Mouse (Mus musculus) gastrocnemius, postnatal 25 days (tissue): ENCODE results near the gene Tmod3. TPM values are rescaled to one million over a fixed set of nuclear protein-coding genes. Genes with fewer than 3 reads are reported as not detected.
"Not testable (repeated sequence)": the region's sequence is repeated elsewhere in the genome, so short reads cannot be mapped to it uniquely, and the experiment has no call there.

ENCODE experiments used
- DNase-seq: peaks from one replicate; pipeline ENCODE4 v3.0.0; 2022
- total RNA-seq, 2 experiments: library from RNA; stranded (reverse); gene quantifications; 1 replicate in 1 of 2; 2 replicates in 1 of 2; pipeline ENCODE4 v1.2.3; 2021

Tmod3 gene
- total RNA-seq, 2 experiments from 2014 or later = 19.7 to 25.8 TPM

DNA sequence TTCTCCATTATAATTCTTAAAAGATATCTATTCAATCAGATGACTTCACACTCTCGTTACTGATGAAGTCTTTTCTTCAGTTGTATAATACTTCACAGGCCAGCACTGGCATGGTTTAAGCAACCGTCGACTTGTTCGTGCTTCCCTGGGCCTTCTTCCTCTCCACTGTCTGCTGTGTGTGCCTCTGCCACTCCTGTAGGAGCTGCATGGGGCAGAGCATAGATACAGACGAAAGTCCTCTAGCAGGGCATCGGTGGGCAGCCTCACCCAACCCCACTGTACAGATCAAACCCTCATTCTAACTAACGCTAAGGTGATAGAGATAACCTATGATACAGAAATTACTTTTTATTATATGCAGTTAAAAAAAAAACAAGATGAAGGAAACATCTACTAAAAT is 60.9 kb downstream of the Tmod3 start:
- no peak for DNase-seq

DNA sequence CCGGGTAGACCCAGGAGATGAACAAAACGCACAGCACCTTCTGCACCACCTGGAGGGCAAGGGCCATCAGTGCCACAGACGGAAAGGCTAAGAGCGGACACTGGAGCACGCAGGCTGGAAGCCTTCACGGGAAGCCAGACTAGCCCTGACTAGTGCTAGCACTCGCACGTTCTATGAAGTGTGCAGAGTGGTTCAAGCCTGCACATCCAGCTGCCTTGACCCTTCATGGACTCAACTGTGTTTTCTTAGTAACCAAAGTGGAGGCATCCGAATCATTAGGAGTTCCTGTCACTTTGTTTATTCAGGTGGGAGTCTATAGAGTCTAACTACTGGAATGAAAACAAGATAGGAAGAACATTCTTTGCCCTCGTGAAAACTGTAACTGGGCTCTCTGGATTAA is 63.5 kb downstream of the Tmod3 start:
- DNase-seq = no peak

DNA sequence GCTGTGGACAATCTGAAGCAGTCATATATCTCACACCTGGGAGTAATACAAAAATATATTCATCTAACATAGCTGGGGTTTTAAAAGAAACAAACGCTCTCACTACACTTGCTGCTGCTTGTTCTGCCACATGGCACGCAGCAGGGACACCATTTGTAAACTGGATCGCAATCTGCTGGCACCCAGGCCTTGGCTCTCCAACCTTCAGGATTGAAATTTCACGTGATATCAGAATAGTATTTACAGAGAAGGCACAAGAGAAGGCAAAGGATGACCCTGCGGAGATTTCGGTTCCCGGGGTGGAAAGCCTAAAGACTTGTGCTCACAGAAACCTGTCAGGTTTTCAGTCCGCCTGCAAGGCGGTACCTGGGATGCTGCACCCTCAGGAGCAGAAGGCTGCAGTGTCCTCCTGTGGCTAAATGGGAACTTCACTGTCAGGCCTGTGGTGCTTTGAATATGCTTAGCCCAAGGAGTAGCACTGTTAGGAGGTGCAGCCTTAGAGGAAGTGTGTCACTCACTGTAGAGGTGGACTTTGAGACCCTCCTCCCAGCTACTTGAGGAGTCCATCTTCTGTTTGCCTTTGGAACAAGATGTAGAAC is 65.0 kb downstream of the Tmod3 start:
- DNase-seq = no peak

GRCm38 (mm10) chr9:75488255-75488654 is 71.2 kb downstream of the Tmod3 start:
- not testable (repeated sequence) for DNase-seq

DNA sequence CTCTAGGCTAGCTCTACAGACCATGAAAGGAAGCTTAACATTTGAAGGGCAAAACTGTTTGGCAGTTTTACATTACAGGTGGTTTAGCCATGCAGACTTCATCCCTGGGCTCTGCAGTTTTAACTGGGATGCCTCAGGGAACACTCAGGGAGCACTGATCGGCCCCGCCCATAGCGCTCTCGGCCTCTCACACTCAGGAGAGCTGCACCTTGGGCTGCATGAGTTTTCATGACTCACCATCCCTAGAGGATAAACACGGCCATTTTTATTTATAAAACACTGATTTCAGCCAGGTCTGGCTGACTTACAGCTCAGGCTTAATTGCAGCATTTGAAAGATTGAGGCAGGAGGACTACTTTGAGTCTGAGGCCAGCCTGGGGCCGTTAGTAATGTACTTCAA is 74.2 kb downstream of the Tmod3 start:
- DNase-seq = no peak

DNA sequence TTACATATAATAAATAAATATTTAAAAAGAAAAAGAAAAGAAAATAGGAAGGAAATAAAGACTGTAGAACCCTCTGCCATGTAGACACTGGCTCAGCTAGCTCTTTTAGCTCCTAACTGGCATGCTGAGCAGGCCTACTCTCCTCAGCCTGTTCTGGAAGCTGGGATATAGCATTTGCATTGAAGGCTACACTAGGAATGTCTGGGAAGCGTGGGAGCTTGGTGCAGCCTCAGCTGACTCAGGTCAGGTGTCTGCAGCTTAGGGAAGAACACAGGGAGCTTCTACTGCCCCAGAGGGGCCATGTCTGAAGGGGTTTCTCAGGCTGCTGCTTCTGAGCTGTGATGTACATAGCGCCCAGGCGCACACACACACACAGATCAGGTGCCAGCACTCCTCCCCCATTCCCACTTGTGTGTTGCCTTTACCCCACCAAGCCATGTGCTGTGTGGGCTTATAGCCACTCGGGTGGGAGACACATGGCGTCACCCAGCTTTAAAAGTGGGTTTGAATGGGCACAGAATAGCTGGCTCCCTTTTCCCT is 78.9 kb downstream of the Tmod3 start:
- no peak for DNase-seq

GRCm38 (mm10) chr9:75479106-75479725 is 80.2 kb downstream of the Tmod3 start:
- no peak for DNase-seq

GRCm38 (mm10) chr9:75477212-75477611 is 82.2 kb downstream of the Tmod3 start:
- DNase-seq = no peak

GRCm38 (mm10) chr9:75468297-75468696 is 91.2 kb downstream of the Tmod3 start:
- DNase-seq = no peak

DNA sequence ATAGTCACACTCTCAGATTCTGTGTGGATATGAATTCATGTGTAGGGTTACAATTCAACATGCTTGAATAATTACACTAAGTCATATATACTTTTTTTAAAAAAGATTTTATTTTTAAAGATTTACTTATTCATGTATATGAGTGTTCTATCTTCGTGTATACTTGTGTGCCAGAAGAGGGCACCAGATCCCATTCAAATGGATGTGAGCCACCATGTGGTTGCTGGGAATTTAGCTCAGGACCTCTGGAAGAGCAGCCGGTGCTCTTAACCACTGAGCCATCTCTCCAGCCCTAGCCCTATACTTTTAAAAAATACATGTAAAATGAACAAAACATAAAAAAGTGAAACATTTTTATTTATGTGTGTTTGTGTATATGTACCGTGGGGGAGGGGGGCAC is 91.9 kb downstream of the Tmod3 start:
- no peak for DNase-seq

- DNase-seq = no peak
Measured at GRCm38 (mm10) chr9:75466641-75467040, 92.8 kb downstream of the Tmod3 start.

GRCm38 (mm10) chr9:75465856-75466255 is 93.6 kb downstream of the Tmod3 start:
- no peak for DNase-seq

DNA sequence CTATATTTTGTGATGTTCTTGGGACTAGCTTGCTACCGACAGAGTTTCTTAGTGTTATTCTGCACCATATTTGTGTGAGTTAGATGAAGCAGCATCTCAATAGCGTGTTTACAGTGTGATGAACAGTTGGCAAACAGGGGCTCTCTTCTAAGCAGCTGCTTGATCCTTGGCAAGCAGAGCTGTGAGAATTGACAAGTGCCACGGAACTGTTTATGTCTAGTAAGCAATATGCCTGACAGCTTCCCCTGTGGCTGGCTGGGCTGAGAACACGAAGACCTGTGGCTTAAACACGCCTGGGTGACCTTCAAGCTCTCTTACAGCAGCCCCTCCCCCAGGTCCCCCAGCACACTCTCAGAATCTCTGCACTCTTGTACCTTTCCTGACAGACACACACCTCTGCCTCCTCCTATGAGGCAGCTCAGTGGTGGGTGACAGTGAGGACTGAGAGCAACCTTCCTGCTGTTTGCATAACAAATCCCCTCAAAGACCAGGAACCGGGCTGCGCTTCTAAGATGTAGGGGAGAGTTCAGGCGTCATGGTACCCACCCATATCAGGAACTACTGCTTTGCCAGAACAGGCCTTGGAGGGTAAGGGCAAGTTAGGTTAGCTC is 96.3 kb downstream of the Tmod3 start:
- DNase-seq = no peak

- no peak for DNase-seq
Measured at GRCm38 (mm10) chr9:75455684-75456083, 103.8 kb downstream of the Tmod3 start.

- no peak for DNase-seq
Measured at GRCm38 (mm10) chr9:75453994-75454393, 105.5 kb downstream of the Tmod3 start.

DNA sequence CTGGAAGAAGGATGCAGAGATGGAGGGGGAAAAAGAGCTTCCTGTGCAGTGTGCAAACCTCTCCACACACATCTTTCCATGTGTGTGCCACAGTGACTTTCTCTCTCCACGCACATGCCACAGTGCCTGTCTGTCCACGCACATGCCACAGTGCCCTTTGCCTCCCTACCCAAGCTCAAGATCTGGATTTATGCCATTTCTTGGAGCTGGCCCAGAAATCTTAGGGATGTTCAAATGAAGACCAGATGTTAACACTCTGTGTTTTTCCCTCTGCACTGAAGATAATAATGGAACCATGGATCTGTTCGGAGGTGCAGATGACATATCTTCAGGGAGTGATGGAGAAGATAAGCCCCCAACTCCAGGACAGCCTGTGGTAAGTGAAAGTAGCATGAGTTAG is 111.4 kb downstream of the Tmod3 start:
- no peak for DNase-seq

Other genes with a start within 250 kb of the Tmod3 start
- not detected for gene Bcl2l10, start 211.9 kb downstream of the Tmod3 start, total RNA-seq
- gene Mapk6, start 149.7 kb downstream of the Tmod3 start, total RNA-seq = 10 to 100 TPM; 25.9 to 30.0 TPM
- gene Leo1, start 118.1 kb downstream of the Tmod3 start, total RNA-seq = 10 to 100 TPM; 12.3 to 21.3 TPM
- 1 to 10 TPM; 4.9 to 8.9 TPM for gene Tmod2, start 51.7 kb upstream of the Tmod3 start, total RNA-seq
- 1 to 10 TPM; 4.9 to 7.3 TPM for gene Lysmd2, start 66.1 kb upstream of the Tmod3 start, total RNA-seq
- 1 to 10 TPM; 2.2 to 2.3 TPM for gene Scg3, start 124.4 kb upstream of the Tmod3 start, total RNA-seq
- gene Bmp5, start 215.7 kb upstream of the Tmod3 start, total RNA-seq = 1 to 10 TPM; 1.3 to 2.5 TPM